Mouse (Mus musculus) spleen, adult 2 months (tissue): Measurements from ENCODE around the gene Cpt1c. TPM values are rescaled to one million over a fixed set of nuclear protein-coding genes. Genes with fewer than 3 reads are reported as not detected.

ENCODE experiments used
- DNase-seq, 2 experiments: peaks; one replicate each; pipeline versions ENCODE4 v3.0.0 to v3.0.0-alpha.2; 2012 to 2021; ENCODE audit warnings: low spot score in 2 of 2, low read depth in 1 of 2
- H3K27ac ChIP-seq: fragments of 200-500 bp; 2 replicates; pipeline ENCODE4 v1.5.1; 2012; ENCODE audit warnings: low read length, inconsistent platforms; ENCODE audit not compliant: insufficient read depth
- H3K27me3 ChIP-seq: fragments of 200-500 bp; 2 replicates; pipeline ENCODE4 v1.6.1; 2012; ENCODE audit warnings: mild to moderate bottlenecking, moderate library complexity, low read length, inconsistent platforms; ENCODE audit not compliant: control insufficient read depth, insufficient read depth
- H3K36me3 ChIP-seq: fragments of 200-500 bp; 2 replicates; pipeline ENCODE4 v1.6.1; 2012; ENCODE audit warnings: mild to moderate bottlenecking, low read length, inconsistent platforms; ENCODE audit not compliant: control insufficient read depth, insufficient read depth
- H3K4me1 ChIP-seq: fragments of 200-500 bp; 2 replicates; pipeline ENCODE4 v1.6.1; 2011; ENCODE audit warnings: inconsistent platforms; ENCODE audit not compliant: control insufficient read depth, insufficient read depth, insufficient read length
- H3K4me3 ChIP-seq: fragments of 200-500 bp; 2 replicates; pipeline ENCODE4 v1.5.1; 2011; ENCODE audit warnings: mild to moderate bottlenecking, inconsistent platforms; ENCODE audit not compliant: insufficient read depth, insufficient read length; ENCODE audit errors: extremely low read depth
- CTCF ChIP-seq: fragments of 200-500 bp; IDR thresholded peaks from 2 replicates; pipeline ENCODE4 v1.5.1; 2011; ENCODE audit warnings: mild to moderate bottlenecking, inconsistent platforms; ENCODE audit not compliant: insufficient read depth, insufficient read length, insufficient replicate concordance; ENCODE audit errors: extremely low read depth
- POLR2A ChIP-seq: fragments of 200-500 bp; IDR thresholded peaks from 2 replicates; pipeline ENCODE4 v1.6.1; 2011; ENCODE audit warnings: low read depth, low read length, inconsistent platforms
- whole genome bisulfite sequencing: fragments of 180-500 bp; shearing (Covaris S2); methylation state at CpG from one replicate; pipeline ENCODE4 v1.1.7; 2018; 5-methylcytosine and 5-hydroxymethylcytosine counted together
- polyA plus RNA-seq: library from polyadenylated mRNA; depleted of rRNA; stranded (reverse); fragments of >200 nt; gene quantifications from 2 replicates; pipeline ENCODE4 v1.2.3, GENCODE M21; 2012

The Cpt1c gene
- polyA plus RNA-seq, 1 experiment, result 6.1 TPM

GRCm38 (mm10) chr7:44978300-44978699 lies 3.6 kb upstream of the Cpt1c start:
- DNase-seq, result no peak
- Histone ChIP-seq H3K27me3 (no peaks in the 10 kb centered on the region), H3K4me3 (no peak overlapping the region), H3K4me1 (no peaks in the 10 kb centered on the region), H3K27ac (no peak overlapping the region), H3K36me3 (peaks cover 35% of the 10 kb centered on the region)
- TF ChIP-seq POLR2A (no peak), CTCF (no peak)
- WGBS, result 88% methylated on average over 3 of the region's 3 CpGs

- Histone ChIP-seq H3K27ac (no peak overlapping the region), H3K27me3 (no peaks in the 10 kb centered on the region), H3K36me3 (peaks cover 18% of the 10 kb centered on the region), H3K4me3 (no peak overlapping the region), H3K4me1 (peaks cover 10% of the 10 kb centered on the region; the same call in 1 of the 2 replicates)
- no peak for TF ChIP-seq POLR2A
- 63% methylated on average over 6 of the region's 6 CpGs for WGBS
- no peak for DNase-seq
These were observed 417 bp upstream of the Cpt1c start for GRCm38 (mm10) chr7:44975117-44975419.

DNA sequence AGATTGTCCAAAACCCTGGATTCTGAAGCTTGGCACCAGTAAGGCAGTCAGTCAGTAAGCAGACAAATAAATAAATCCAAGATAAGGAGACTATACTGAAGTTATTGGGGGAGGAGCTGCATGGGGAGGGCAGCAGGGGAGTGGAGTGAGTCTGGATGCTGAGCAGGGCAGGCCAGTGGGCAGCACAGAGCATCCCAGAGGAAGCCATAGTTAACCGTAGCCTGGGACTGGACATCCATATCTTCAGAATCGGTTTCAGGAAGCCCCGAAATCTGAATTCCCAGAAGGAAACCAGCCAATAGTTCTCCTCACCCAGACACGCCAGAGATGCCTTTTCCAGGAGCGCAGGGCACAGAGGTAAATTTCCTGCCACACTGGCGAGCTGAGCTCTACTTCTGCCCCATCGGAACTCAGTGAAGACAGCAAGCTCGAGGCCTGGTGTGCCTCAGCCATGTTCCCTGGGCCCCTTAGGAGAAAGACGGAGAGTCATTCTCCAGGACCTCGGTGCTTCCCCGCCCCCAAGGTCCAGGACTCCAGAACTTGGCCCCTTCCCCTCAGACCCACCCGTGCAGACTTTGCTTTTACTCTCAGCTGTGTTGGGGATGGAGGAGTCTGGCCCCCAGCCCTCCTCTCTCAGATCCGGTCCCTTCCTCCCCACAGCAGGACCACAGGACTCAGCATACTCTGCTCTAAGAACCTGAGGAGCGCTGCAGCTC lies 1.1 kb downstream of the Cpt1c start:
- DNase-seq, result no peak
- H3K27me3 ChIP-seq, result no peaks in the 10 kb centered on the region
- H3K27ac ChIP-seq, result no peak overlapping the region
- WGBS, result 70% methylated on average over 14 of the region's 14 CpGs
- H3K4me3 ChIP-seq, result no peak overlapping the region
- H3K36me3 ChIP-seq, result peaks cover 12% of the 10 kb centered on the region
- TF ChIP-seq CTCF, result no peak
- TF ChIP-seq POLR2A, result no peak
- peaks cover 10% of the 10 kb centered on the region; the same call in 1 of the 2 replicates for H3K4me1 ChIP-seq

DNA sequence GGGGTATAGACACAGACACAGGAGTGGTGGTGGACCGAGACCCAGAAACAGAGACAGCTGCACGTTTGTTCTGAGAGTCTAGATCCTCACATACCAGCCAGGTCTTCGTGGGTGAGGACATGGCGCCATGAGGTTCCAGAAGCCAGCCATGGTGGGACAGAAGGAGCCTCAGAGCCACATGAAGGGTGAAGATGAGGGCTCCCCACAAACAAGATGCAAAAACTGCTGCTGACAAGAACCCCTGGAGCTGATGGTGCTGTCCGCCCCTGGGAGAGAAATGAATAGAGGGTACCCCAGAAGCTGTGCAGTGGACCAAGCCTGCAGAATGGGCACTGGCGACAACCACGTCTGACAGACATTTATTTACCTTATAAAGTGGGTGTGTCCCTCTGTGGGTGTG lies 3.5 kb downstream of the Cpt1c start:
- Histone ChIP-seq H3K4me3 (no peak overlapping the region), H3K4me1 (peaks cover 10% of the 10 kb centered on the region; the same call in 1 of the 2 replicates), H3K36me3 (no peaks in the 10 kb centered on the region; the same call in 1 of the 2 replicates), H3K27me3 (no peaks in the 10 kb centered on the region), H3K27ac (no peak overlapping the region)
- DNase-seq, result no peak
- TF ChIP-seq CTCF, result no peak
- no peak for TF ChIP-seq POLR2A
- WGBS, result 75% methylated on average over 7 of the region's 7 CpGs

DNA sequence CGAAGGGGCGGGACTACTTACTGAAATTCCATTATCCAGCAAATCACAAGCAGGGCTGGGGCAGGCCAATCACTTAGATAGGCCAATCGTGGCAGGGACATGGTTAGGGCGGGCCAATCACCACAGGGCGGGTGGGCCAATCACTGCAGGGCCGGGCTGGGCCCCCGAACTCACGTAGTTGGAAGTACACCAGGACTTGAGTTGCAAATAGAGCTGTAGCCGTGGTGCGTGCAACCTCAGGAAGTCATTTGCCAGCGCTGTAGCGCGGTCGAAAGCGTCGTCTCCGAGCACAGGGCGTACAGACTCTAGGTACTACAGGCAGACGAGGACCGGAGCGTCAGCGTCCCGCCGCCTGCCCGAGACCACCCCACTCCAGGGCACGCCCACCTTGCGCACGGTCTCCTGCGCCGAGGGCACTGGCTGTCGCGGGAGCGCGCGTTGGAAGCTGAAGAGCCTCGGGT lies 4.4 kb downstream of the Cpt1c start:
- DNase-seq, result peak; percentile 50 to 61
- peaks cover 10% of the 10 kb centered on the region; the same call in 1 of the 2 replicates for H3K4me1 ChIP-seq
- WGBS, result 1% methylated on average over 36 of the region's 36 CpGs
- no peak for TF ChIP-seq CTCF
- TF ChIP-seq POLR2A, result no peak
- no peak overlapping the region for H3K27ac ChIP-seq
- H3K4me3 ChIP-seq, result peak overlapping the region; percentile 37
- no peaks in the 10 kb centered on the region for H3K36me3 ChIP-seq
- no peaks in the 10 kb centered on the region for H3K27me3 ChIP-seq

DNA sequence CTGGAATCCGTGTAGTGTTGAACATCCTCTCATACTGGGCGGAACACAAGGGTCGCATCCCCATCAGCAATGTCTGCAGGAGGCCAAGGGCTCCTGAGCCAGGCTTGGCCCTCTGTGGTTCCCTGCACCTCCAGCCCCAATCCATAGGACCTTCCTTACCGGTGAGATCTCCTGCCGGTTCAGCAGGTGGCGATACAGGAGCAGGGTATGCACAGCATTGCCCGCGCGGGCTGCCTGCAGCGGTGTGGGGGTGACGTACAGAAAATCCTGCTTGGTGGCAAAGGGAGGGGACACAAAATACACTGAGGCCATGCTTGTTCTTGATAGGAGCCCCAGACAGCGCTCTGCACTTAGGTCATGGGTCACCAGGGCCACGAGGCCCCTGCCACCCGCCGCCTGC lies 8.0 kb downstream of the Cpt1c start:
- H3K4me1 ChIP-seq, result peaks cover 10% of the 10 kb centered on the region; the same call in 1 of the 2 replicates
- no peak overlapping the region for H3K4me3 ChIP-seq
- 83% methylated on average over 15 of the region's 15 CpGs for WGBS
- DNase-seq, result no peak
- no peak overlapping the region for H3K27ac ChIP-seq
- no peaks in the 10 kb centered on the region for H3K36me3 ChIP-seq
- TF ChIP-seq CTCF (no peak), POLR2A (no peak)
- no peaks in the 10 kb centered on the region for H3K27me3 ChIP-seq

GRCm38 (mm10) chr7:44965975-44966374 lies 8.7 kb downstream of the Cpt1c start:
- DNase-seq, result no peak
- WGBS, result 49% methylated on average over 7 of the region's 7 CpGs
- no peak overlapping the region for H3K4me3 ChIP-seq
- H3K4me1 ChIP-seq, result peaks cover 7% of the 10 kb centered on the region; the same call in 1 of the 2 replicates
- no peak overlapping the region for H3K27ac ChIP-seq
- no peaks in the 10 kb centered on the region for H3K27me3 ChIP-seq
- H3K36me3 ChIP-seq, result no peaks in the 10 kb centered on the region
- TF ChIP-seq CTCF, result no peak
- TF ChIP-seq POLR2A, result no peak
